Mouse (Mus musculus) bone marrow, adult 2 months (tissue): ENCODE data around the gene Spata9. TPM values are rescaled to one million over a fixed set of nuclear protein-coding genes. Genes with fewer than 3 reads are reported as not detected.
A peak's percentile ranks its signal among the peaks of the same experiment; 100 is the strongest.

Experiments
- H3K27ac ChIP-seq: fragments of 200-500 bp; 2 replicates; pipeline ENCODE4 v1.5.1; 2012; ENCODE audit warnings: low read depth, mild to moderate bottlenecking, control low read depth, inconsistent platforms, low read length; ENCODE audit not compliant: control insufficient read depth, poor library complexity, insufficient read depth
- H3K4me1 ChIP-seq: fragments of 200-500 bp; 2 replicates; pipeline ENCODE4 v1.6.1; 2011; ENCODE audit warnings: low read length; ENCODE audit not compliant: control insufficient read depth, insufficient read depth
- H3K4me3 ChIP-seq: fragments of 200-500 bp; replicated peaks from 2 replicates; pipeline ENCODE3; 2011; ENCODE audit warnings: mild to moderate bottlenecking, low read depth, low read length, control low read depth; ENCODE audit not compliant: control insufficient read depth
- CTCF ChIP-seq: fragments of 200-500 bp; IDR thresholded peaks from 2 replicates; pipeline ENCODE4 v1.5.1; 2011; ENCODE audit warnings: low read length, control low read depth; ENCODE audit not compliant: control insufficient read depth, insufficient read depth
- POLR2A ChIP-seq: fragments of 200-500 bp; IDR thresholded peaks from 2 replicates; pipeline ENCODE4 v1.6.1; 2011; ENCODE audit warnings: low read depth, mild to moderate bottlenecking, control low read depth, low read length, borderline replicate concordance; ENCODE audit not compliant: control insufficient read depth
- WGBS: fragments of 180-500 bp; shearing (Covaris S2); methylation state at CpG from one replicate; pipeline ENCODE4 v1.1.7; 2018; 5-methylcytosine and 5-hydroxymethylcytosine counted together
- polyA plus RNA-seq: library from polyadenylated mRNA; stranded (reverse); fragments of >200 nt; gene quantifications from 2 replicates; pipeline ENCODE4 v1.2.4, GENCODE M21; 2011; ENCODE audit warnings: low replicate concordance; ENCODE audit not compliant: missing spikeins, insufficient read depth, insufficient read length

The Spata9 gene
- polyA plus RNA-seq, 1 experiment = not detected

- TF ChIP-seq CTCF = no peak
- 61% methylated on average over 1 of the region's 1 CpGs for WGBS
- Histone ChIP-seq H3K4me1 (no peaks in the 10 kb centered on the region; the same call in 1 of the 2 replicates), H3K4me3 (no peak overlapping the region), H3K27ac (no peak overlapping the region)
Measured at GRCm38 (mm10) chr13:75975629-75976028, 8.7 kb downstream of the Spata9 start.

GRCm38 (mm10) chr13:75976218-75976617, 9.3 kb downstream of the Spata9 start:
- Histone ChIP-seq H3K27ac (no peak overlapping the region), H3K4me1 (no peaks in the 10 kb centered on the region; the same call in 1 of the 2 replicates), H3K4me3 (no peak overlapping the region)
- TF ChIP-seq POLR2A = no peak
- TF ChIP-seq CTCF = no peak
- 64% methylated on average over 2 of the region's 2 CpGs for WGBS

GRCm38 (mm10) chr13:75976649-75977048, 9.7 kb downstream of the Spata9 start:
- no peak for TF ChIP-seq CTCF
- no peak for TF ChIP-seq POLR2A
- no peak overlapping the region for H3K4me3 ChIP-seq
- no peak overlapping the region for H3K27ac ChIP-seq
- 84% methylated on average over 2 of the region's 2 CpGs for WGBS
- H3K4me1 ChIP-seq = no peaks in the 10 kb centered on the region; the same call in 1 of the 2 replicates

GRCm38 (mm10) chr13:75981901-75982300, 15.0 kb downstream of the Spata9 start:
- TF ChIP-seq CTCF (peak; percentile 36), POLR2A (no peak)
- H3K4me1 ChIP-seq = no peaks in the 10 kb centered on the region
- H3K27ac ChIP-seq = no peak overlapping the region
- no peak overlapping the region for H3K4me3 ChIP-seq

- Histone ChIP-seq H3K27ac (no peak overlapping the region), H3K4me3 (no peak overlapping the region), H3K4me1 (no peaks in the 10 kb centered on the region; the same call in 1 of the 2 replicates)
- WGBS = 78% methylated on average over 1 of the region's 1 CpGs
- TF ChIP-seq POLR2A (no peak), CTCF (no peak)
Measured at GRCm38 (mm10) chr13:75988096-75988495, 21.1 kb downstream of the Spata9 start.

- WGBS = 10% methylated on average over 9 of the region's 9 CpGs
- Histone ChIP-seq H3K4me3 (no peak overlapping the region), H3K27ac (no peak overlapping the region), H3K4me1 (no peaks in the 10 kb centered on the region; the same call in 1 of the 2 replicates)
- TF ChIP-seq POLR2A = no peak
- no peak for TF ChIP-seq CTCF
Measured at GRCm38 (mm10) chr13:75992169-75993028, 25.4 kb downstream of the Spata9 start.

- Histone ChIP-seq H3K4me1 (no peaks in the 10 kb centered on the region), H3K27ac (no peak overlapping the region), H3K4me3 (no peak overlapping the region)
- 69% methylated on average over 3 of the region's 3 CpGs for WGBS
- no peak for TF ChIP-seq POLR2A
- TF ChIP-seq CTCF = no peak
Measured at GRCm38 (mm10) chr13:76003272-76003671, 36.3 kb downstream of the Spata9 start.

- Histone ChIP-seq H3K4me1 (no peaks in the 10 kb centered on the region; the same call in 1 of the 2 replicates), H3K27ac (no peak overlapping the region), H3K4me3 (no peak overlapping the region)
- TF ChIP-seq CTCF (no peak), POLR2A (no peak)
- 41% methylated on average over 2 of the region's 2 CpGs for WGBS
Measured at GRCm38 (mm10) chr13:76014511-76014910, 47.6 kb downstream of the Spata9 start.

- TF ChIP-seq CTCF (no peak), POLR2A (no peak)
- H3K4me1 ChIP-seq = no peaks in the 10 kb centered on the region; the same call in 1 of the 2 replicates
- WGBS = 32% methylated on average over 4 of the region's 4 CpGs
- no peak overlapping the region for H3K4me3 ChIP-seq
- H3K27ac ChIP-seq = no peak overlapping the region
Measured at GRCm38 (mm10) chr13:76017465-76017864, 50.5 kb downstream of the Spata9 start.
